Mouse (Mus musculus) skeletal muscle tissue, adult 2 months (tissue): Measurements from ENCODE around the gene Gstp1.
A peak's percentile ranks its signal among the peaks of the same experiment; 100 is the strongest.
"Not testable (repeated sequence)": the region's sequence is repeated elsewhere in the genome, so short reads cannot be mapped to it uniquely, and the experiment has no call there.

Experiments
- DNase-seq: peaks from one replicate; pipeline ENCODE4 v3.0.0-alpha.2; 2012; ENCODE audit warnings: low read depth, low spot score

The Gstp1 gene

DNA sequence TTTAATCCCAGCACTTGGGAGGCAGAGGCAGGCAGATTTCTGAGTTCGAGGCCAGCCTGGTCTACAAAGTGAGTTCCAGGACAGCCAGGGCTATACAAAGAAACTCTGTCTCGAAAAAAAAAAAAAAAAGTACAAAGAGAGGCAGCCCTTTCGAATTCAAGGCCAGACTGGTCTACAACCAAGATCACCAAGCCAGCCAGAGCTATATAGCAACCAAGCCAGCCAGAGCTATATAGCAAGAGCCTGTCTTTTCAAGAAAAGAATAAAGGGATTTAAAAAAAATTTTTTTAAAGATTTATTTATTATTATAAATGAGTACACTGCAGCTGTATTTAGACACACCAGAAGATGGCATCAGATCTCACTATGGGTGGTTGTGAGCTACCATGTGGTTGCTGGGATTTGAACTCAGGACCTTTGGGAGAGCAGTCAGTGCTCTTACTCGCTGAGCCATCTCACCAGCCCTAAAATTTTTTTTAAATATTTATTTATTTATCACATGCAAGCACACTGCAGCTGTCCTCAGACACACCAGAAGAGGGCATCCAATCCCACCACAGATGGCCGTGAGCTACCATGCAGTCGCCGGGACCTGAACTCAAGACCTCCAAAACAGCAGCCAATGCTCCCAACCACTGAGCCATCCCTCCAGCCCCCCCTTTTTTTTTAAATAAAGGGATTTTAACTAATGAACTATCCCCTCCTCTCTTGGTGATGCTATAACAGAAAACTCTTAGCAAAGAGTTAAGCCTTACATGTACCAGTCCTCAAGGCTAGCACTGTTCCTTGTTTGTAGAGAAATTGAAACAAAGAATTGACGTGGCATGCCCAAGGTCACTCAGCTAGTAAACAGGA lies 22.5 kb upstream of the Gstp1 start:
- DNase-seq = not testable (repeated sequence)

- DNase-seq = no peak
Observed at GRCm38 (mm10) chr19:4059069-4059740, 21.4 kb upstream of the Gstp1 start, which contains the start of gene Gstp3. Gene Gstp3, minus strand, starts transcription at chr19:4059569.

DNA sequence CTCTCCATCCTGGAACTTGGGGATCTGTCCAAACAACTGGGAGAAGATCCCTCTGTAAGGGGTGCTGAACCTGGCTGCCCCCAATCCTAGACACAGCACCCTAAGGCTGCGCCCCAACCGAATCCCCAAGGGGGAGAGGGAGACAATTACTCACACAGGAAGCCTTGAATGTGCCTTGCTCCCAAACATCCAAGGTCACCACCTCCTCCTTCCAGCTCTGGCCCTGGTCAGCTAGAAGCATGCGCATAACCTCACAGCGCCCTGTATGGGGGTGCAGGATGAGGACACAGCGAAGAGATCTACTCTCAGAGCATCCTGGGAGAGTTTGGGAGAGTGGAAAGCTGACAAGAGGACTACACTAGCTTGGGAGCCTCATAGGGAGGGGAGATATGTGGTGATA lies 20.8 kb upstream of the Gstp1 start:
- no peak for DNase-seq

GRCm38 (mm10) chr19:4057962-4058361 lies 20.2 kb upstream of the Gstp1 start:
- no peak for DNase-seq

DNA sequence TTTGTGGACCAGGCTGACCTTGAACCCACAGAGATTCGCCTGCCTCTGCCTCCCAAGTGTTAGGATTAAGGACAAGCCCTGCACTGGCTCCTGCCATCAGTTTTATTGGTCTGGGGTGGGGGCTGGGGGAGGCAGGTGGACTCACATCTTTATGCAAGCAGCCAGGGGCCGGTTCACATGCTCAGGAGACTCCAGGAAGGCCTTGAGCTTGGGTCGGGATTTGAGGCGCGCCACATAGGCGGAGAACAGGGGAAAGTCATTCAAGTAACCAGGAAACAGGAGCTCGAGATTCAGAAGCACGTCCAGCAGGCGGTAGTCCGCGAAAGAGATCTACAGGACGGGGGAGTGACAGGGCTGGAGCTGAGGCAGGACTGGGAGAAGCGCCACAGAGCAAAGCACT lies 19.6 kb upstream of the Gstp1 start:
- DNase-seq = no peak

GRCm38 (mm10) chr19:4056727-4057126 lies 18.9 kb upstream of the Gstp1 start:
- no peak for DNase-seq

DNA sequence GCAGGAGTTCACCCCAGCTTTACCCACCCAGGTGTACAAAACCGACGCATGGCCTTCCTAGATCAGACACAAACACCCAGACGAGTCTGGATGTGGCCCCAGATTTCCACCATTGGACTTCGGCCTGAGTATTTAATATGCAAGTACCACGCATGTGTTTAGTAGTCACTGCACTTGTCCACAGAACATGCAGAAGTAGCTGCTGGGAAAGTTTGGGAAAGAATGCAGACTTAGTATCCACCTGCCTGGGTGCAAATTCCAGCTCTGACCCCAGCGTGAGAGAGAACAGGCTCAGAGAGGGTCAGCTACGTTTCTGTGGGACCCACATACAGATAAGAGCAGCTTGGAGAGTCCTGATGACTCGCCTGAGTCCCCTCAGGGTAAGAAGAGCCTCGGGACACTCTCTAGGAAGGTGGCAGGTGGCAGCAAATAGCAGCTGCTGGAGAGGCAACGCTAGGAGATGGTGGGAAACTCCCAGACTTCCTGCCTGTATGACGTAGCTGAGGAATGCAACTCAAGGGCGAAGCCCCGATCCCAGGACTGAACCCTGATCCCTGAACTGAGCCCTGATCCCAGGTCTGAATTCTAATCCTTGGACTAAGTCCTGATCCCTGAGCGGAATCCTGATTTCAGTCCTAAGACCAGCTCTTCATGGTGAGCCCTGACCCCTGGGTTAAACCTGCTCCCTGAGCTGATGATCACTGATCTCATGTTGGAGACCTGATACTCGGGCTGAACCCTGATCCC lies 18.3 kb upstream of the Gstp1 start:
- no peak for DNase-seq

- no peak for DNase-seq
Observed at GRCm38 (mm10) chr19:4055216-4055946, 17.6 kb upstream of the Gstp1 start.

DNA sequence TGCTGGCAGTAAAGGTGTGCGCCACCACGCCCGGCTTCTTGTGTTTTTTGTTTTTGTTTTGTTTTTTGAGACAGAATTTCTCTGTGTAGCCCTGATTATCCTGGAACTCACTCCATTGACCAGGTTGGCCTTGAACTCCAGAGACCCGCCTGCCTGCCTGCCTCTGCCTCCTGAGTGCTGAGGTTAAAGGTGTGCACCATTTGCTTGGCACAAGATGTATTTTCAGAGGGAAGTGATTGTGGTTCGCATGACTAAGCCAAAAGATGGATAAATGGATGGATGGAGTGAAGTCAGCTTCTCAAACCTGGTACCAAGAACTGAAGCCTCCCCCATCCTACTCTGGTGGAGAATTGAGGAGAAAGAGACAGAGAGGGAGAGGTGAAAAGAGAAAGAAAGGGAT lies 16.8 kb upstream of the Gstp1 start:
- DNase-seq = no peak

GRCm38 (mm10) chr19:4052516-4053030 lies 14.8 kb upstream of the Gstp1 start:
- DNase-seq = no peak

GRCm38 (mm10) chr19:4051741-4052515 lies 14.1 kb upstream of the Gstp1 start:
- peak; percentile 34 for DNase-seq

GRCm38 (mm10) chr19:4051016-4051415 lies 13.2 kb upstream of the Gstp1 start:
- no peak for DNase-seq

DNA sequence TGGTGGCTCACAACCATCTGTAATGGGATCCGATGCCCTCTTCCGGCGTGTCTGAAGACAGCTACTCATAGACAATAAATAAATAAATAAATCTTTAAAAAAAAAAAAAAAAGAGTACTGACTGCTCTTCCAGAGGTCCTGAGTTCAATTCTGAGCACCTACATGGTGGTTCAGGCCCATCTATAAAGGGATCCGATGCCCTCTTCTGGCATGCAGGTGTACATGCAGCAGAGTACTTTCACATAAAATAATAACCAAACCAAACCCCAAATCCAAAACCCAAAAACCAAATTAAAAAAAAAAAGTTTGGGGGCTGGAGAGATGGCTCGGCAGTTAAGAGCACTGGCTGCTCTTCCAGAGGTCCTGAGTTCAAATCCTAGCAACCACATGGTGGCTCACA lies 11.3 kb upstream of the Gstp1 start:
- DNase-seq = not testable (repeated sequence)

DNA sequence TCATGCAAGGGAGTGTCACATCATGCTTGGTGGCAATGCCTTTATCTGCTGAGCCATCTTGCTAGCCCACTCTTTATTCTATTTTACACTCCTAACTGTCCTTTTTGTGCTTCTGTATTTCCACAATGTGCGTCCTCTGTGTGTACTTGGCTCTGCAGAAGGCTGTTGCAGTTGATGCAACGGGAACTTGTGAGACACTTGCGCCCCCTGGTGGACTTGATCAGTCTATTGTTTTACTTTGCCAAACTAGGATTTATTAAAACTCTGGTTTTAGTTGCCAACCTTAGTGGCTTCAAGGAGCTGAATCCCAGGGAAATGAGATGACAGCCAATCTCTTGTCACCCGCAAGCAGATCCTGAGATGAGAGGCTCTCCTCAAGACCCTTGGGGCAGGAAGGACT lies 10.1 kb upstream of the Gstp1 start:
- peak; percentile 80 for DNase-seq

- DNase-seq = no peak
Observed at GRCm38 (mm10) chr19:4046866-4047254, 9.1 kb upstream of the Gstp1 start.

DNA sequence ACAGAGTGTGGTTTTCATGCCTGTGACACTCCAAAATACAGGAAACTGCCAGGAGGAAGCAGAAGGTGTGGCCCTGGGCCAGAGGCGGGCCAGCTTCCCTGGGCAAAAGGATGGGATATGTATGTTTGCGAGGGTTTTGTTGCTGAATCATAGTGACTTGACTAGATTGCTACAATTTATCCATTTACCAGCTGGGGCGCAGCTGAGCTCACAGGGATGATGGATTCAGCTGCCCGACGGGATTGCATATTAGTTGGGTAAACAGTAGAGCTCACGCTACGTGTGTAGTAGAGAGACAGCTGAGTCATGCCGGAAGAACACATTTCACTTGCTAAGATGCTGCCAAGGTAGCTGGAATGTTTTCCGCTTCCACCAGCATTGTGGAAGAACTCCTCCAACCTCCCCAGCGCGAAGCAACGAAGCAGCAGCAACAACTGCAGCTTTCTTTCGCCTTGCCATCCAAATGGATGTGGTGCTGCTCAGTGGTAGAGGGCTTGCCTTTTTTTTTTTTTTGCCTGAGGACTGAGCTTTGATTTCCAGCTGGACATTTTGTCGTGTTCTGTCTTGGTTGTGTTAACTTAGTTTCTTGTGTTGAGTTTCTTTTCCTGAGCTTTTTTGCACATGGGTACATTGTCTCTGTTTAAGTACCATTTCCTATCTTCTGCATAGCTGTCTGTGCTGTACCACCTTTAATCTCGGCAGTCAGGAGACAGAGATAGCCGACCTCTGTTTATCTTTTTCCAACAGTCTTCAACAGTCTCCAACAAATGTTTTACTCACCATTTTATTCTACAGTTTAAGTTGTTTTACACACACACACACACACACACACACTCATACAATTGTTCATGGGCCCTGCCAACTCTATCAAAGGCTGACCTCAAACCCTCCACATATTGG lies 8.4 kb upstream of the Gstp1 start, which contains the start of gene Gstp2:
Gene Gstp2, minus strand, starts transcription at position 58 of the 900 bp plus-strand sequence.
- peak; percentile 90 for DNase-seq

DNA sequence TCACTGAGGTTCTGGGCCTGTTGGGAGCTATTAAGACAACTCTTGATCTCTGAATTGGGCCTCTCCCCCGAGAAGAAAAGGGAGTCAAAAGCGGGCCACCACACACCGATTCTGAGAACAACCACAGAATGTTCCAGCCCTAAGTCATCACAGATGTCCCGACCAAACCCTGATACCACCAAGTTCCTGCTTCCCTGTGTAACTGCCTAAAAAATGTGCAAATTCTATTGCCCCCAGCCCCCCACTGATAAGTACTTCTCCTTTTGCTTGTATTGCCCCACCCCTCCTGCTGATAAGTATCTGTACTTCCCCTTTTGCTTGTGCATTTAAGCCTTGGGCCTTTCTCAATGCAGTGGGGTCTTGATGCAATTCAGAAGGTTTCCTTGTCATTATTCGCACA lies 6.3 kb upstream of the Gstp1 start:
- not testable (repeated sequence) for DNase-seq

DNA sequence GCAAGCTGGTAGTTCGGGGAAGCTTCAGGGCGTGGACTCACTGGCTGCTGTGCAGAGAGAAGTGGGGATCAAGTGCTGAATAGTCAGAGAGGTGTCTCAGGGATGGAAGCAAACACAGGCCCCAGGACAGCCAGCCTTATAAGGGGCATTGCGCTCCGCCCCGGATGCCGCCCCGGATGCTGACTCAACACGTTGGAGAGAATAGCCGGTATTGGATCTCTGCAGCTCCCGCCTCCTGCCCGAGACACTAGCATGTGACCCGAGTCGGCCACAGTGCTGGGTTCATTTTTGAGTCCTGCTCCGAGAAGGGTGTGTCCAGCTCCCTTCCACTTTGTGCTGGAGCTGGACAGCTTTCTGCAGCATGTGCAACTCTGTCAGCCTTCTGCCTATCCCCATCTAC lies 4.3 kb upstream of the Gstp1 start:
- DNase-seq = peak; percentile 80

GRCm38 (mm10) chr19:4041500-4041899 lies 3.7 kb upstream of the Gstp1 start:
- not testable (repeated sequence) for DNase-seq
